Mouse (Mus musculus): ENCODE measurements around the gene Plcl1. TPM values are rescaled to one million over a fixed set of nuclear protein-coding genes. Genes with fewer than 3 reads are reported as not detected.
A peak's percentile ranks its signal among the peaks of the same experiment; 100 is the strongest.
"Not testable (repeated sequence)": the region's sequence is repeated elsewhere in the genome, so short reads cannot be mapped to it uniquely, and the experiment has no call there.

The Plcl1 gene
- total RNA-seq, 2 experiments from 2014 or later, result 5.5 to 6.1 TPM

DNA sequence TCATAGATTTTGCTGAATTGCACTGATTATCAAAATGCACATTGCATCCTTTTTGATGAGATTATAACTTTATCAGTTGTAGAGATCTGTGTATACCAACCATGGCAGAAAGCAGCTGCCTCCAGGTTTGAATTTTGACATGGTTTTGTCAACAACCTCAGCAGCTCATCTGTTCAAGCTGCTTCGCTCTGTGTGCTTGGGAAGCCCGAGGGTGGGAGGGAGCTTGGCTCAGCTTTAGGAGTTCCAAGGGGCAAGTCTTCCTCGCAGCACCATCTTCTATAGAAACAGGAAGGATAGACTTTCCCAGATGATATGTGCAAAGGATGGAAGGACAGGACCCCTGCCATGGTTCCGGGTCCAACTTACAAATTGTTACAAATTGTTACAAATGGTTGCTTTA lies 32.9 kb downstream of the Plcl1 start:
- DNase-seq, result no peak

DNA sequence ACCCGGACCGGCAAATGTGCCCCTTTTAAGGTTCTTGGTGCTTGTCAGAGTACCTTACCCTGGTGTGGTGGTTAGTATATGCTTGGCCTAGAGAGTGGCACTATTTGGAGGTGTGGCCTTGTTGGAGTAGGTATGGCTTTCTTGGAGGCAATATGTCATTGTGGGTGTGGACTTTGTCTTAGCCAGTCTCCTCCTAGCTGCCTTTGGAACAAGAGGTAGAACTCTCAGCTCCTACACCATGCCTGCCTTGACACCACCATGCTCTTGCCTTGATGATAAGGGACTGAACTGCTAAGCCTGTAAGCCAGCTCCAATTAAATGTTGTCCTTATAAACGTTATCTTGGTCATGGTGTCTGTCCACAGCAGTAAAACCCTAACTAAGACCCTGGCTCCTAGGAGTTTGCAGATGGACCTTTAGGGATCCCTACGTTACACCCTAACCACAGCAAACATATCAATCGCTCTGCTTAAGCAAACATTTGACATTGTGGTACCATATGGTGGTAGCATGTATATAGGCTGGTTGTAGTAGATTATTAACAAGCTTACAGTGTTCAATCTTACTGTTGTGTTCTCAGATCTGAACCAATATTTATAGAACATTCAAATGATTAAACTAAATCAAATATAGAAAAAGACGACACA lies 39.4 kb downstream of the Plcl1 start:
- DNase-seq, result no peak

DNA sequence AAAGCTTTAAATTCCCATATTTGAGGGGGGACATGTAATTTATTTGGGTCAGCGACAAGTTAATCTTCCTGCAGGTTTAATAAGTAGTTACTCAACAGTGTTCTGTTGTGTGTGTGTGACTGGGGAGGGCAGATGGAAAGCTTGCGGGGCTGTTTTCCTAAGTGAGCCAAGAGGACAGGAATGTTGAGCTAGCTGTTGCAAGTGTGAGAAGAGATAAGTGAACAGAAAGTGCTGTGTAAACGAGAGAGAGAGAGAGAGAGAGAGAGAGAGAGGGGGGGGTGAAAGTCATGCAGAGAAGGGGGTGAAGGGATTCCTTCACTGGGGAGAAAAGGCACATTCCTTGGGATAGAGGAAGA lies 39.9 kb downstream of the Plcl1 start:
- DNase-seq, result no peak

DNA sequence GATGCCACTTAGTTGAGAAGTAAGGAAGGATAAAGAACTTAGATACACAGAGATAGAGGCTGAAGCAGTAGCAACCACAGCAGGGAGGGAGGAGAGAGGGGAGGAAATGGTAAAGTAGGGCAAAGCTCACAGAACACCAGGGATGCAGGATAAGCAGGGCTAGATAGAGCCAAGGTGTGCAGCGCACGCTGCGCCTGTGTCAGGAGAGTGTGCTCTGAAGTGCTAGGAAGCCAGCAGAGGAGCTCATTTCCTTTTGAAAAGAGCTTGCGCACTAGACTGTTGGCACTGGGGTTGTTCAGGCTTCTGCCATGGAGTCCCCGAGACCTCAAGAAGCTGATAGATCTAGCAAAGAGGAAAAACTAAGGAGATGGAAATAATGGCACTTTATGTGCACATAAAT lies 40.6 kb downstream of the Plcl1 start:
- no peak for DNase-seq

DNA sequence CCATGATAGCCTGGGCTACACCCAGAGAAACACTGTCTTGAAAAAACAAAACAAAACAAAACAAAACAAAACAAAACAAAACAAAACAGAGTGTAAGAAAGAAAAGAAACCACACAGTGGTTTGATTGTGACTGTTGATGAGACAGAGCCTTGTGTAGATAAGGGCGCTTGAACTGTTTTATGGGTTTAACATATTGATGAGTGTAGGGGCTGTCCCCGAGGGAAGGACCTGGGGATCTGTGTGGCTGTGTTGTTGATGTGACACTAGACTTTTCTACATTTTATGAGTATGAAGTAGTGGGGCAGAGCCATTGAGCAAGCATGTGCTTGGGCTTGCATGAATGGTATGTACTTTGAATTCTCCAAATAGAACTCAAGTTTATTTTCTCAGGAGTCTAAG lies 41.2 kb downstream of the Plcl1 start:
- DNase-seq, result no peak

DNA sequence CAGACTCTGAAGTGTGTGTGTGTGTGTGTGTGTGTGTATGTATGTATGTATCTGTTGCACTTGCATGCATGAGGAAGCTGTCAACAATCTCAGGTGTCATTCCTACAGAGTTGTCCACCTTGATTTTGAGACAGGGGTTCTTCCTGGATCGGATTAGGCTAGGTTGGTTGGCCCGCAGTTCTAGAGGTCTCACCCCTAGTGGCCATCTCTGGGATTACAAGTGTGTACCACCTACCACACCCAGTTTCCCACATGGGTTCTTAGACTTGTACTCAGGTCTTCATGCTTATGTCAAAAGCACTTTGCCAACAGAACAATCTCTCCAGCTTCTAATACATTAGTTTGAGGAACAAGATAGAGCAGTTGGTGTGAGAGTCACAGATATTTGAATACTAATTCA lies 41.9 kb downstream of the Plcl1 start:
- DNase-seq, result no peak

DNA sequence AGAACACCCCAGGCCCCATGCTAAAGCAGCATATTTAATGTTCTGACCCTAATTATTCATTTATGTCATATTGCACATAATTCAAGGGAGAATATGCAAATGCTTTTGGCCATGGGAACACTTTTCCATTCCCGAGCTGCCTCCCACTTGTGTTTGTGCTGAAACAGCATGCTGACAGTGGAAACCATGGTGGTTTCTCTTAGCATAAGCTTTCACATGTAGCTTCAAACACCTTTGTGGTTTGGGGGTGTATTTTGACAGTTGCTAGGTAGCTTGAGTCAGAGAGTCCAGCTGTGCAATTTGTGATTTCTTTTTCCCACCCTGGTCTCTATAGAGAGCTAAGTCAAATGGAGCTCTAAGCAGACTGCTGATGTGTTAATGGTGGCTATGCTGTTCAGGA lies 42.4 kb downstream of the Plcl1 start:
- no peak for DNase-seq

DNA sequence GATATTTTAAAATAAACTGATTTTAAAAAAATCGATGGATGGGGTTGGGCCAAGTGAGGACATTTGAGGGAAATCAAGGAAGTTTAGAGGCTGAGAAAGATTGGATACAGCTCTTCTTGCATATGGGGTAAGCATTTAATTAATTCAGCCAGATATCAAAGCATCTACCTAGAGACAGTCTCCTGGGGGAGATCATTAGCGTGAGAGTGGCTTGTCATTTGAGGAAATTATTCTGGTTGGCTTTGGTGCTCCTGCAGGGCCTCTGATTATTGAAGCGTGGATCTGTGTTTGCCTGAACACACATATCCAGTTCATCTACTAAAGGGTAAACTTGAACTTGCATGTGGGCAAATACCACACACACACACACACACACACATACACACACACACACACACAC lies 44.1 kb downstream of the Plcl1 start:
- DNase-seq, result no peak

DNA sequence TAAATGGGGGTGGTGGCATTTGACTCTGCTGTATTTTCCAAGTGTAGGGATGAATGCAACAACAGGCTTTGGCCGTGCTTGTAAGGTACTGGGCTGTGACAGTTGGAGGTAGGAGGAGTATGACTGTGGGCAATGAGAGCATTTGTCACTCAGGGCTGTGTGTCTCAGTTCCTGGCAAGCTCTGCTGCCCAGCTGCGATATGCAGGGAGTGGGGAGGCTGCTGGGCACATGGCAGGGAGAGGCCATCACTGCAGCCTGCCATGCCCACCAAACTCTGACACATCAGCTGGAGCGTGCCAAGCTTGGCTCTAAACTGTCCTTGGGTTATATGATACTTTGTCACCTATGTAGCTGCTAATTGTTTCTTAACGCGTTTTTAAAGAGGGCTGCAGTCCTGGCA lies 48.4 kb downstream of the Plcl1 start:
- no peak for DNase-seq

DNA sequence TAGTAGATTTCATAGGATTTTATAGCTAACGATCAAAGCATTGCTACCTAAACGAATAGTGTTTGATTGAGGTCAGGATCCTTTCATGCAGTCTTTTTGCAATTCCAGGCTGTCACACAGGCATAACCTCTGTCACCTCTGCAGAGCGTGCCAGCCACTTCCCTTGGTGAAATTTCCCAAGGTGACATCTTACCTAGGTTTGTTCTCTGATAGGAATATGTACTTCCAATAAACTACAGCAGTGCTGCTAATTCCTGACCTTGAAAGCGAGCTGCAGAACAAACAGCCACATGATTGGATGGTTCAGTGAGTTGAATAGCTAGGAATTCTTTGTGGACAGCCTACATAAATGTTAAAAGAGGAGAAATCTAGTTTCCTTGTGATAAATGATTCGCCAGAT lies 56.6 kb downstream of the Plcl1 start:
- DNase-seq, result no peak

DNA sequence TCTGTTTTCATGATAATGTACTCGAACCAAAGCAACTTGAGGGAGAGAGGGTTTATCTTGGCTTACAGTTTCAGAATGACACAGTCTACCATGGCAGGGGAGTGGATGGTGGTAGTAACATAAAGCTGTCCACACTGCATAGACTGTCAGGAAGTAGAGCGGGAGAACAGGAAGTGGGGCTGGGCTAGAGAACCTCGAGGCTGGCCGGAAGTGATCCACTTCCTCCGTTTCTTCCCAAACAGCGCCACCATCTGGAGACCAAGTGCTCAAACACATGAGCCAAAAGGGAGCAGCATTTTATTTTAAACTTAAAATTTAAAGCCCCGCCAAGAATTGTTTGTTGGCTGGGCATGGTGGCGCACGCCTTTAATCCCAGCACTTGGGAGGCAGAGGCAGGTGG lies 68.0 kb downstream of the Plcl1 start:
- DNase-seq, result no peak

DNA sequence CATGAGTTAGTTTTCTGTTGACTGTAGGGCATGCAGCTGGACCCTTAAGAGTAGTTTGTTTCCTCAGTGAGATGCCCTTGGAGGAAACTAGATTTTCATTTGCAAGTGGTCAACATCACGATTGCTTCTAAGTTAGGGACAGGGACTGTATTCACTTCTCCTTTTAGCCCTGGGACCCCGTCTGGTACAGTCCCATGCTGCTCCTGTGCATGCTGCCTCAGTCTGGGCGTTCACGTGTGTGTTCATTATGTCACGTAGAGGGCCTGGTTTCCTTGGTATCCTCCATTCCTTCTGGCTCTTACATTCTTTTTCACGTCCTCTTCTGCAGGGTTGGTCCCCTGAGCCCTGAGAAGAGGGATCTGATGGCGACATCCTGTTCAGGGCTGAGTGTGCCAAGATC lies 69.3 kb downstream of the Plcl1 start:
- no peak for DNase-seq

DNA sequence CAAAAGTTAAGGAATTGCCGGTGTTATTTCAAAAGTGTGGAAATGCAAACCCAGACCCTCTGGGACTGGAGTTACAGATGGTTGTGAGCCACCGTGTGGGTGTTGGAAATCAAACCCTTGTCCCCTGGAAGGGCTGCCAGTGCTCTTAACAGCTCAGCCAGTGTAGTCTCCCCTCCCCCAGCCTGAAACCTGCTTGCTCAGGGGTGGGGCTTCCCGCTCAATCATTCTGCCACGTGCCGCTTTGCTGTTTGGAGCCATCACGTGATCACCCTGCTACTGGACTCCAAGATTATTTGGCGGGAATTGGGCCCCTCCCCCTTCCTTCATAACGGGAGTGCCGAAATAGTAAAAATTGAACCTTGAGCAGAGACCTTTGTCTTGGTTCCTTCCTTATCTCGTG lies 81.7 kb downstream of the Plcl1 start:
- peak; percentile 10 for DNase-seq

DNA sequence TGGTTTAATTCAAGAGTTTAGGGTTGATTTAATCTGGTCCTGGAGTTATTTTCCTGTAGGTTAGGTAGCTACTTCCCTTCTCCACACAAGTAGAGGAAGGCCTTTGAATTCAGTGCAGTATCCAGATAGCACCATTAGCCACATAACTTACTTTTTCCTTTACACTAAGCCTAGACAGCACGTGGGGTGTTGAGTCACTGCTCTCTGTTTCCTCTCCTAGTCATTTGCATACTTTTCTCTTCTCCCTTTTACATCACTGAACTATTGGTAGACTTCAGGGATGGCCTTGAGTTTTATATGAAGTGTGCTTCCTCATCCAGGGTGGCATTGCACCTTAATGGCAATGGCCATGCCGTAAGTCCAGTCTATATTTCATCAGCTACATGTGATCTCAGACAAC lies 82.5 kb downstream of the Plcl1 start:
- DNase-seq, result no peak

DNA sequence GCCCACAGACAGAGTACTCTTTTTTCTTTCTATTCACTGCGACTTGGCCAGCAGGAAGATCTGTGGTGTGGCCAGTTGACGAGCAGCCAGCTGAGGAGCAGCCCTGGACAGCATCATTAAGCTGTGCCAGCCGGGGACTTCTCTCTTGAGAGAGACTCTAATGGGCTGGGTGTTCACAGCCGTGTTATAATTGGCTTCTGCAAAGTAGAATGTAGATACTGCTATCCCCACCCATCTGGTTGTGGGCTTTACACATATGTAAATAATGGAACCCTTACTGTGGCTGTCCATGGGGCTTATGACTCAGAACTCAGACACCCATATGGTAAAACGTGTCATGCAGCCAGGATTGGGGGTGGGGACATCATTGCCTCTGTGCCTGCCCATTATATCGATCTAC lies 83.6 kb downstream of the Plcl1 start:
- DNase-seq, result peak; percentile 19

DNA sequence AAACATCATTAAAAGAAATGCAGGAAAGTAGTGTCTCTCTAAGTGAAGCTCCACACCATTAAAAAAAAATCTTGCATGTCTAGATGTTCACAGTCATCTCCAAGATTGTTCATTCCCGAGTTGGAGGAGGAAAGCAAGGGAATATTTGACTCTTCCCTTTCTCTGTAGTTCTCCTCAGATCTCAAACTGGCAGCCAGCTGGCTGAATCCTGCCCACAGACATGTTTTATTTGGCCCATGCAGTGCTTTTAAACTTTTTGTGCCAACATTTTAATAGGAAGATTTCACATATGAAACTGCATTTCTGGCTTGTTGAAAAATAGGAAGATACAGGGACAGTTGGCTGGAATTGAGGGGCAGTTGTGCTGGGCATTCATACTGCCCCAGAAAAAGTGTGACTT lies 94.2 kb downstream of the Plcl1 start:
- no peak for DNase-seq

DNA sequence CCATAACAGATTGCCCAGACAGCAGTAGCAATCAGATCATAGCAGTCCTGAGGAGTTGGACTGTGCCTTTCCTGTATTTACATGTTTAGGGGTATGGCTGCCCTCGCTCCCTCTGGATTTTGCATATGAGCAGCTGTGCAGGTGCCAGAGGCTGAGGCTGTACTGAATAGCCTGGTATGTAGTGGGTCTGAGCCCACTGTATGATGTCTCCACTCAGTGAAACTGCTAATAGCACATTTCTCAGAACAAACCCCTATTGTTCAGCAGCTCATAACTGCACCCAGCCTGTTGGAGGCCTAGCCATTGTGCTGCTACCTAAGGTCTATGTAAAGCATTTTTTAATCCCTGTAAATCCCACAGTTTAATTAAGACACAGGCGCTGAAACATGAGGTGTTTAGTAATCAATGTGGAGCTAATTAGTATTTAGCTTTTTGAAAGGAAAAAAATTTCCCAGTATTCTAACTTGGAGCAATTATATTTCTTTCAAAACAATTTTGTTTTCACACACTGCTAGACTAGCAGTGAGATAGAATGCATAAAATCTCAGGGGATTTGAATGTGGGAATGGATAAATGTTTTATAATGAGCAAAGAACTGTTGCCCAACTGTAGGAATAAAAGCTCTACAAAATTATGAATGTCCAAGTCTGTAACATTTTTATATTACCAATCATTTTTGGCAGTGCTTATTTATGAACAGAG lies 95.4 kb downstream of the Plcl1 start:
- no peak for DNase-seq

DNA sequence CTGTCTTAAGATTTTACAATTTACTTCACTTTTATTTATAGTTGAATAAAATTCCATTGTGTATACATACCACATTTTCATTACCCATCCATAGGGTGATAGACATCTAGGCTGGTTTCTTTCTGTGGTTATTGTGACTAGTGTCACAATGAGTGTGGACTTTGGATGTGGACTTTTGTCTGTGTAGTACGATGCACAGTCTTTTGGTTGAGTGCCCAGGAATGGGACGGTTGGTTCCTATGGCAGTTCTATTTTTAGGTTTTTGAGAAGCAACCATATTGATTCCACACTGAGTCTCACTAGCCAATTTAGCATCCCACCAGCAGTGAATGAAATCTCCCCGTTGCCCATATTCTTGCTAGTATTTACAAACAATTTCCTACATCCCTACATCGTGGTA lies 100.1 kb downstream of the Plcl1 start:
- no peak for DNase-seq

DNA sequence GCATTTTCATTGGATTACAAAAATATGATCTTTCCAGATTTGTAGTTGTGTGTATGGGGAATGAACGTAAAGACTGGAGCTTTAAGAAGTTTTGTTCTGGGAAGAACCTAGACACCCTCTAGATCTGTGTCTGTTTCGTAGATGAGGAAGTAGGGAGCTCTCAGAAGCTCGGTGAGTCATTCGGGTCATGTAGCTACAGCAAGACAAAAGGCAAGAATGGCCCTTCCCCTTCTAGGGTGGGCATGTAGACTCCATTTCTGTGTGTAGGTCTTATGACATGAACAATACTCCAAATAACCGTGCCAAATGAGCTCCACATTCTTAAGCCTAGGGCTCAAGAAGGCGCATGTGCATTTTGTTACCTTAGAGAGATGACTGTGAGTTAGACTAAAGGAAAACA lies 101.3 kb downstream of the Plcl1 start:
- no peak for DNase-seq

DNA sequence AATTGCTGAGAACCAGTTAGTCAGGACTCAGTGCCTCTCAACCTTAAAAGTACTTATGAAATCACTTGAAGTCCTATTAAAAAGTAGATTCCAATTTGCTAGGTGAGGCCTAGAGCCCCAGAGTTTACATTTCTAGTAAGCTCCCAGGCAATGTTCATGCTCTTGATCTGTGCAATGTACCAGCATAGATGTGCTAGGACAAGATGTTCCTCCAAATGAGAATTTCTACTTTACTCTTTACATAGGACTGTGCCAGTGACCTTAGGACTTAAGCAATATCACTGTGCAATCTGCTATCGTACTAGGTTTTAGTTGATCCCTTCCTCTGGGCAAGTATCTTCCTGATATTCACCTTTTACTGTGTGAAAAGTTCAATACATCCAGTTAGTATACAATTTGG lies 103.9 kb downstream of the Plcl1 start:
- DNase-seq, result no peak

DNA sequence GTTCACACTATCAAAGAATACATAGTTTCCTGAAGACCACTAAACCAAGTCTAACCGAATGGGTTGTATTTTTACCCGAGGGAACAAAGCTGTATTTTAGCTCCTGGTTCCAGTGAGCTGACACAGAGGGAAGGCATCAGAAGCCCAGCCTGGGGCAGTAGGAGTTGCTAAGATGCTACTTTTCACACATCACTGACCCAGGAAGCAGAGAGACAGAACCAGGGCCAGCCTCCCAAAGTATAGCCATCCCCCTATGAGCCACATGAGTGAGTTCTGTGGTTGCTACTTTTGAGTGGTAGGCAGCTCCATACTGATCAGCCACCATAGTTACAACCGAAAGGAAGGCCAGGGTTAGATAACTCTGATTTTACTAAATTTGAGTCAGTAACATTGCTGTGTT lies 106.4 kb downstream of the Plcl1 start:
- DNase-seq, result no peak

DNA sequence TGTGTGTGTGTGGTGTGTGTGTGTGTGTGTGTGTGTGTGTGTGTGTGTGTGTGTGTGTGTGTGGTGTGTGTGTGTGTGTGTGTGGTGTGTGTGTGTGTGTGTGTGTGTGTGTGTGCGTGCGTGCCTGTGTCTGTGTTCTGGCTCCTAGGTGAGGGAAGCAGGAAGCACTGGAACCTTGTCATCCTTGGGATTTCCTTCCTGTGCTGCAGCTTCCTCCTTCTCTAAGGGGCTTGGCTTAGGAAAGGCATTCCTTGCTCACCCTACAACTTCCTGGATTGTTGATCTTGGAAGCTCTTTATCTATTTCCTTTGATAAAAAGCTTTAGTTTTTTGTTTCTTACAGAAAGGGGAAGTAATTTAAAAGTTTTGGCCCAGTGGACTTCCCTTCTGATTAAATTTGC lies 107.1 kb downstream of the Plcl1 start:
- DNase-seq, result not testable (repeated sequence)

DNA sequence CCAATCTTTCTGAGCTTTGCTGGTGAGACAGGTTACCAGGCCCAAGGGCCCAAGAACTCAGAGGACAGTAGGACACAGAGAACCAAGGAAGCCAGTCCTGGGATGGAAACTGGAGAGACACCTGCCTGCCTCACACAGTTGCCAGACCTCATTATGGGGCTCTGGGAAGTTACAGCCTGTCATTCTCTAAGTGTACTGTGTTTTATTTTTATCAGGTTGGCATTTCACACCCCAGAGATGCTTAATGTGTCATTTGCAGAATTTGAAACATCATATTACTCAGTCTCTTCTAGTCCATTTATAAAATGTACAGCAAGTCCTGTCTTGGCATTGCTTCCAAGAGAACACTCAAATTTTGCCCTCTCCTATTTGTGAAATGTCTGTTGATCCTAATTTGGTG lies 111.5 kb downstream of the Plcl1 start:
- DNase-seq, result no peak

DNA sequence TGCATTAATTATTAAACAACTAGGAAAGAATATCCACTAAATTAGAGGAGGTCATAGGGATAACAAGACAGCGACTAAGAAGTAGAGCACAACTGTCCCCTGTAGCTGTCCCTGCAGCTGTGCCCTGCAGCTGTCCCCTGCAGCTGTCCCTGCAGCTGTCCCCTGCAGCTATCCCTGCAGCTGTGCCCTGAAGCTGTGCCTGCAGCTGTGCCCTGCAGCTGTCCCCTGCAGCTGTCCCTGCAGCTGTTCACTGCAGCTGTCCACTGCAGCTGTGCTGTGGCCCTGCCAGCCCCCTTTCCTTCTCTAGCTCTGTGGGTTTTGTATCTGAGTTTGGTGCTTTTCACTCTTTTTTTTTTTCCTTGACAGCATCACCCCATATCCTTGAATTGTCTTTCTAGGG lies 118.2 kb downstream of the Plcl1 start:
- DNase-seq, result no peak

DNA sequence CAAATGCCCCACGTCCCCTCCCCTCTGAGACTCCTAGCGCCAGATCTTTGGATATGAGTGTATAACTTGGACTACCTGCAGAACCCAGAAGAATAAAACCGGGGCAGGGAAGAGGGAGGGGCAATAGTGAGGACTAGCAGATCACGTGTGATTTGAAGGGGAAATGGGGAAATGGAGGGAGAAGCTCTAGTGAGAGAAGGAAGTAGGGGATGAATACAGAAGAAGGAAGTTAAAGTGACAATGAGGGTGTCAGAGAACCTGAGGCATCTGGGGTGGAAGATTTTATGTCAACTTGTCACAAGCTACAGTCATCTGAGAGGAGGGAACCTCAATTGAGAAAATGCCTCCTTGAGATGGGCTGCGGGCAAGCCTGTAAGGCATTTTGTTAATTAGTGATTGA lies 119.4 kb downstream of the Plcl1 start:
- DNase-seq, result no peak
